Mouse (Mus musculus) gastrocnemius, postnatal 10 days (tissue): ENCODE results near the gene Zbtb21. TPM values are rescaled to one million over a fixed set of nuclear protein-coding genes. Genes with fewer than 3 reads are reported as not detected.

Source experiments
- total RNA-seq, 2 experiments: library from RNA; stranded (reverse); gene quantifications; 2 replicates each; pipeline ENCODE4 v1.2.3; 2021

The Zbtb21 gene
- total RNA-seq, 2 experiments from 2014 or later = 7.9 to 10.4 TPM

Other genes starting within 250 kb of the Zbtb21 start
- not detected for gene Ripk4, start 198.8 kb downstream of the Zbtb21 start, total RNA-seq
- 1 to 10 TPM; 4.9 to 8.4 TPM for gene Prdm15, start 110.8 kb downstream of the Zbtb21 start, total RNA-seq
- gene C2cd2, start within 50 bp of the Zbtb21 start, total RNA-seq = 10 to 100 TPM; 61.8 to 72.8 TPM
- gene B230307C23Rik, start 34.7 kb upstream of the Zbtb21 start, total RNA-seq = 1 to 10 TPM; 8.4 to 9.6 TPM
- gene A630089N07Rik, start 119.8 kb upstream of the Zbtb21 start, total RNA-seq = 1 to 10 TPM; 4.6 to 7.8 TPM